Mouse (Mus musculus) kidney, adult 9 months (tissue): ENCODE results near the gene Vmn1r103.
"Not testable (repeated sequence)": the region's sequence is repeated elsewhere in the genome, so short reads cannot be mapped to it uniquely, and the experiment has no call there.

Source experiments
- DNase-seq: peaks from one replicate; pipeline ENCODE4 v3.0.0; 2022

Vmn1r103 gene

DNA sequence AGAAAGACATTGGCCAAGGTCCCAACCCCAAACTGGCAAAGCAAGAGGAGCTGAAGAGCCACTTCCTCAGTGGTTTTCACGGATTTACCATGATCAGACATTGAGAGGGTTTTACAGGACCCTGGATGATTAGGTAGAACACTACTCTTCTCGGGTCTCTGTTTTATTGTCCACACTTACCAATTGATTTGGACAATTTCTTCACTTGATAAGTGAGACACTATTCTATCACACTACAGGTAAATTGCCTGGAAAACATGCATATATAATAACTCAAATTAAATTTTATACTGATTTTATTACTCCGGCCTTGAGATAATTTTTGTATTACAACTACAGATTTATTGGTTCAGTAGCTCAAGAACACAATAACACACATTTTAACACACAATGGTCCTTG, at the start of gene Vmn1r103:
Gene Vmn1r103, minus strand, starts transcription at position 101 of the 400 bp plus-strand sequence.
- not testable (repeated sequence) for DNase-seq

DNA sequence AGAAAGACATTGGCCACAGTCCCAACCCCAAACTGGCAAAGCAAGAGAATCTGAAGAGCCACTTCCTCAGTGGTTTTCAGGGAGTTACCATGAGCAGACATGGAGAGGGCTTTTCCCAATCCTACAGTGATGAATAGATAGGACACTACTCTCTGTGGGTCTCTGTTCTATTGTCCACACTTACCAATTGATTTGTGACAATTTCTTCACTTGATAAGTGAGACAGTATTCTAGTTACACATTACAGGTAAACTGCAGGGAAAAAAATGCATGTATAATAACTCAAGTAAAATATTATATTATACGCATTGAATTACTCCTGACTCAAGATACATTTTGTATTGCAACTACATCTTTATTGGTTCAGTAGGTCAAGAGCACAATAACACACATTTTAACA, 35.3 kb upstream of the Vmn1r103 start, which contains the start of gene Gm5726:
Gene Gm5726, minus strand, starts transcription at position 101 of the 400 bp plus-strand sequence.
- not testable (repeated sequence) for DNase-seq

DNA sequence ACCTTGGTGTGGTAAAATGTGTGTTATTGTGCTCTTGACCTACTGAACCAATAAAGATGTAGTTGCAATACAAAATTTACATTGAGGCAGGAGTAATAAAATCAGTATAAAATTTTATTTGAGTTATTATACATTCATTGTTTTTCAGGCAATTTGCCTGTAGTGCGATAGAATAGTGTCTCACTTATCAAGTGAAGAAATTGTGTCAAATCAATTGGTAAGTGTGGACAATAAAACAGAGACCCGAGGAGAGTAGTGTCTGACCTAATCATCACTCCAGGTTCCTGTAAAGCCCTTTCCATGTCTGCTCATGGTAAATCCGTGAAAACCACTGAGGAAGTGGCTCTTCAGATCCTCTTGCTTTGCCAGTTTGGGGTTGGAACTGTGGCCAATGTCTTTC, 23.2 kb upstream of the Vmn1r103 start, which contains the start of gene Vmn1r104:
Gene Vmn1r104, plus strand, starts transcription at position 301 of the 400 bp plus-strand sequence.
- not testable (repeated sequence) for DNase-seq

DNA sequence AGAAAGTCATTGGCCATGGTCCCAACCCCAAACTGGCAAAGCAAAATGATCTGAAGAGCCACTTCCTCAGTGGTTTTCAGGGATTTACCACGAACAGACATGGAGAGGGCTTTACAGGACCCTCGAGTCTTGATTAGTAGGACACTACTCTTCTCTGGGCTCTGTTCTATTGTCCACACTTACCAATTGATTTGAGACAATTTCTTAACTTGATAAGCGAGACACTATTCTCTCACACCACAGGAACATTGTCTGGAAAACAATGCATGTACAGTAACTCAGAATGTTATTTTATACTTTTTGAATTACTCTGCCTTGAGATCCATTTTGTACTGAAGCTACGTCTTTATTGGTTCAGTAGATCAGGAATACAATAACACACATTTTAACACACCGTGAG, 35.5 kb downstream of the Vmn1r103 start, which contains the start of gene Gm10670:
Gene Gm10670, minus strand, starts transcription at position 101 of the 400 bp plus-strand sequence.
- not testable (repeated sequence) for DNase-seq
